Mouse (Mus musculus): ENCODE data around the gene S100a13. TPM values are rescaled to one million over a fixed set of nuclear protein-coding genes. Genes with fewer than 3 reads are reported as not detected.
A peak's percentile ranks its signal among the peaks of the same experiment; 100 is the strongest.

Gene S100a13
- total RNA-seq, 2 experiments from 2014 or later = 20.4 to 22.3 TPM

DNA sequence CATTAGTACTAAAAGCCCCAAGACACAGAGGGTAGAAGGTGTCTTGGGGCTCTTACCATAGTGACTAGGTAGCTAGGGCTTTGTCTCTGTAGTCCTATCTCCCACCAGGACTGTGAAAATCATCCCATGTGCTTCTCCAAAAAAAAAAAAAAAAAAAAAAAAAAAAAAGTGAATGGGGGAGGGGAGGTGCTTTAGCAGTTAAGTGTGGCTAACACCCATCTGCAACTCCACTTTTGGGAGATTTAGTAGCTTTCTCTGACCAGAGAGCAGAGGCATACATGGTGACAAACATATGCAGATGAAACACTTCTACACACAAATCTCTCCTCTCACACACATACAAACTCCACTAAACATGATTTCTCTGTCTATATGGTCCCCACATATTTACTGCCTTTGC lies 16.6 kb upstream of the S100a13 start:
- no peak for DNase-seq (ENCODE audit: low spot score in 2 of 2)
- intact Hi-C loops (cut with DNase I) = no loop called here

DNA sequence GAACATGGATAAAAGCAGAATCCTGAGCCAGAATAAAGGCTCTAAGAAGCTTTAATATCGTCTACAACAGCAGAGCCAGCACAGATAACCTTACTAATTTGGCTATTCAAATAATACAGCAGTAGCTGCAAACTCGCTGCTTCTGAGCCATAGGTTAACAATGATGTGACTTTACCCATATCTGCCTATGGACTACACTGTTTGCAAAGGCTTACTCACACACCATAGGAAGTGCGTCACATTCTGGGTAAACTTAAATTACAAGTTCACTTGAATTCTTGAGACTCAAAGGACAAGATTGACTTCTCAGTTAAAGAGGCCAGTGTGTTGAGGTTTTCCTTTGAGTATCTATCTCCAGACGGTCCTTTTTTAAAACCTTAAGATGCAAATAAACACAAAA lies 10.8 kb upstream of the S100a13 start:
- intact Hi-C loops (cut with DNase I) = no loop called here
- DNase-seq (ENCODE audit: low spot score in 2 of 2) = no peak

- no peak for DNase-seq (ENCODE audit: low spot score in 2 of 2)
- intact Hi-C loops (cut with DNase I) = loop anchor here (5.0 kb wide), 1 partner anchor 147 kb away; the partner anchor contains the start of gene S100a7a
These were observed 9.0 kb upstream of the S100a13 start for GRCm38 (mm10) chr3:90505216-90505615.

- no peak for DNase-seq (ENCODE audit: low spot score in 2 of 2)
- intact Hi-C loops (cut with DNase I) = loop anchor here (5.0 kb wide), 1 partner anchor 146 kb away; the partner anchor contains the start of gene S100a7a
These were observed 7.9 kb upstream of the S100a13 start for GRCm38 (mm10) chr3:90506362-90506761.

GRCm38 (mm10) chr3:90508287-90508949 lies 5.8 kb upstream of the S100a13 start:
- DNase-seq (ENCODE audit: low spot score in 2 of 2) = no peak
- intact Hi-C loops (cut with DNase I) = loop anchor here (5.0 kb wide), 1 partner anchor 144 kb away; the partner anchor contains the start of gene S100a7a

DNA sequence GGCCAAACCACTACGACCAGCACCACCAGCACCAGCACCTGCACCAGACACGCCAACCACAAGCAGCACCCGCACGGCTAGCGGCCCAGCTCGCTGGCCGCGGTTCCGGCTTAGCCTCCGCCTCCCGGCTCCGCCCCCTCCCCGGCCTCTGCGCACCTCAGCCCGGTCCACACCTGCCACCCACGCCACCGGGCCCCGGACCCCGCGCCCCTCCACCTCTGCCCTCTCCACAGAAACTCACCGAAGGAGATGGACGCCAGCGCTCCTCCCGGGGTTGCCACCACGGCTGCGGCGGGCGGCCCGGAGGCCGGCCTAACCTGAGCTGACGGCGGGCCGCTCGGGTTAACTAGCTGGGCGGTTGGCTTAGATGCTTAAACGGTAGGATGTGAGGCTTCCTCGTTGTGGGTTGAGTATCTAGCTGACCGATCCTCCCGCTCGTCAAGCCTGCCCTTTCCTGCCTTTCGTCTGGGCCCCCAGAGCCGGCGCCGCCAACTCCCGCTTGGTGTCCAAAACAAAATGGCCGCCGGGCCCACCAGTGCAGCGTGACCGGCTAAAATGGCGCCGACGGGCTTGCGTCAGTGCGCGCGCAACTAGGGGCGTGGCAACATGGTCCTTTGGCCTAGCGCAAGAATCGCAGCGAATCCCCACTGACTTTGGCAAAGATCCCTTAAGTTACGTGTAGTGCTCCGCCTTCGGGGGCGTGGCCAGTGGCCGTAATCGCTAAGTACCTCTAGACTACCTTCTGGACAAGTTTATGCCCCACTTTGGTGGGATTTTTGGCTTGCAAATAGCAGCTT lies 5.1 kb upstream of the S100a13 start, which contains the start of gene Chtop:
Chtop (minus strand) TSS at position 549 of the 797 bp plus-strand sequence.
- DNase-seq (ENCODE audit: low spot score in 2 of 2) = peak; percentile 99 to 100
- intact Hi-C loops (cut with DNase I) = loop anchor here (5.0 kb wide), 1 partner anchor 143 kb away; the partner anchor contains the start of gene S100a7a

- no peak for DNase-seq (ENCODE audit: low spot score in 2 of 2)
- intact Hi-C loops (cut with DNase I) = loop anchor here (5.0 kb wide), 1 partner anchor 143 kb away; the partner anchor contains the start of gene S100a7a
These were observed 4.5 kb upstream of the S100a13 start for GRCm38 (mm10) chr3:90509747-90510123.

GRCm38 (mm10) chr3:90512276-90512675 lies 2.0 kb upstream of the S100a13 start:
- DNase-seq (ENCODE audit: low spot score in 2 of 2) = no peak
- intact Hi-C loops (cut with DNase I) = no loop called here

- DNase-seq (ENCODE audit: low spot score in 2 of 2) = no peak
- intact Hi-C loops (cut with DNase I) = no loop called here
These were observed 1.1 kb upstream of the S100a13 start for GRCm38 (mm10) chr3:90512948-90513642.

- DNase-seq (ENCODE audit: low spot score in 2 of 2) = peak in 1 of 2 experiments; percentile 41
- intact Hi-C loops (cut with DNase I) = no loop called here
These were observed 456 bp downstream of the S100a13 start for GRCm38 (mm10) chr3:90514691-90515090.

- DNase-seq (ENCODE audit: low spot score in 2 of 2) = no peak
- intact Hi-C loops (cut with DNase I) = no loop called here
These were observed 1.0 kb downstream of the S100a13 start for GRCm38 (mm10) chr3:90515242-90515641.

- intact Hi-C loops (cut with DNase I) = no loop called here
- DNase-seq (ENCODE audit: low spot score in 2 of 2) = no peak
These were observed 1.6 kb downstream of the S100a13 start for GRCm38 (mm10) chr3:90515789-90516188.

DNA sequence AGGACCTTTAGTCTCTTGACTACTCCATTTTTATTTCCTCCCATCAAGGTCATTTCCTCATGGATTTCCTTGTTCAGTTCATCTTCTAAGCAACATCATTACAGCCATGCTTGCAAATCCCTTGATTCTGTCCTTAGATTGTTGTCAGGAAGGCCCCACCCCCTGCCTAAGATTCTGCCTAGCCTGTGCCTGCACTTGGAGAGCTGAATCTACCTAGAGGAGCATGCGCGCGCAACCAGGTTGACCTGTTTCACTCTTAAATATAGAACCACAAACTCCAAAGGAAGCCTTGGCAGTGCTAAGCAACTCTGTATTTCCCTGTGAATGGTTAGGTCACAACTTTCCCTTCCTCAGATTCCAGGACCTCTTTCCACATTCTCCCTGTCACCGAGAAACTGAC lies 3.5 kb downstream of the S100a13 start:
- intact Hi-C loops (cut with DNase I) = no loop called here
- DNase-seq (ENCODE audit: low spot score in 2 of 2) = no peak

DNA sequence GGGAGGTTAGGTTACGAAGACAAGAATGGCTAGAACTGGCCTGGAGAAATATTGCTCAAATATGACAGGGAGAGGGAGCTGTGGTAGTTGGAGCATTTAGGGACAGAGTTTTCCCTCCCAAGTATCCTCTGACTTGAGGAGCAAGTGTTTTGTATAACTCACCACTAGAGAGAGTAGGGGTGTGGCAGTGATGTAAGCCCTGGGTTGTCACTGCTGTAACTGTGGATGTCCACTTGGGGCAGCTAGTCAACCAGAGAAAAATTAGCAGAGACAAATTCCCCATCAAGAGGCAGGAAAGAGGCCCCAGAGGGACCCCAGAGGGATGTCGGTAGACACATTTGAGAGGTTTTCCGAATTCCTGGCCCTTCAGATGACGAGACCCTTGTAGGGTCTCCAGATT lies 11.2 kb downstream of the S100a13 start:
- DNase-seq (ENCODE audit: low spot score in 2 of 2) = peak; percentile 54 to 84
- intact Hi-C loops (cut with DNase I) = loop anchor here (5.0 kb wide), 2 partner anchors 57 to 92 kb away; no protein-coding TSS in a partner anchor

DNA sequence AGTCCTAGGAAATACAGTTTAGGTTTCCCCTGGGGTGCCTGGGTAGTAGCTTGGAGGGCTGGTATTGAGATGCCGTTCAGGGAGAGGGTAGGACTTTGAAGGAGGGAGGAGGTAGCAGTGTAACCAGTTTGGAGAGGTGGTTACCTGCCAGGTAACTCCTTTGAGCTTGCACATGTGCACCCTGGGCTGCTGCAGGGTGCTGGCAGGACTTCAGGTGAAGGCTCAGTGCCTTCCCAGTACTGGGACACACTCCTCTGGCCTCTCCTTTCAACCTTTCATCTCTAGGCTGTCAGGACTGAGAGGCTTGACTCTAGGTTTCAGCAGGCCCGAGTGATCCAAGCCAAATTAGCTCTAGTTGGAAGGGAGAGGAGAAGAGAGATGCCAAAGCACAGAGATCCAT lies 11.8 kb downstream of the S100a13 start:
- no peak for DNase-seq (ENCODE audit: low spot score in 2 of 2)
- intact Hi-C loops (cut with DNase I) = loop anchor here (5.0 kb wide), 2 partner anchors 56 to 91 kb away; no protein-coding TSS in a partner anchor

- intact Hi-C loops (cut with DNase I) = loop anchor here (5.0 kb wide), 2 partner anchors 56 to 91 kb away; no protein-coding TSS in a partner anchor
- DNase-seq (ENCODE audit: low spot score in 2 of 2) = no peak
These were observed 12.3 kb downstream of the S100a13 start, which contains the start of gene S100a14 for GRCm38 (mm10) chr3:90526580-90526979. S100a14 (plus strand) TSS chr3:90526856.

DNA sequence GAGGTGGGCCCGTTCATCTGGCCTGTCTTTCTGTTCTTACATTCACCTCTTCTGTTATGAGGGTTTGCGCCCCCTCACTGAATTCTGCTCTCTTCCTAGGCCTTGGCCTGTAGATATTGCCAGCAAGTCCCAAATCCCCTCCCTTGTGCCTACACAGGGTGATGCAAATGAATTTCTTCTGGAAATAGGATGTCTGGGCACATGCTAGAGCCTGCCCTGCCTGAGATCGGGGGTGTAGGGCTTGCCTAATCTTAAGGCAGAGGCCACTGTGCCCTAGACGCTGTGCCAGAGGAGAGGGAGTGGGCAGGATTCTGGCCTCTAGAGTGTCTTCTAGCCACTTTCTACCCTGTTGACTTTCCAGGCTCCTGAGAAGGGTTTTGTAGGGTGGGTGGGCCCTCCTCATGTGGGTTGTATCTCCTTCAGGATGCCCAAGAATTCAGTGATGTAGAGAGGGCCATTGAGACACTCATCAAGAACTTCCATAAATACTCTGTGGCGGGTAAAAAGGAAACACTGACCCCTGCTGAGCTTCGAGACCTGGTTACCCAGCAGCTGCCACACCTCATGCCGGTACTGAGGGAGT lies 13.1 kb downstream of the S100a13 start:
- intact Hi-C loops (cut with DNase I) = loop anchor here (5.0 kb wide), 2 partner anchors 55 to 90 kb away; no protein-coding TSS in a partner anchor

GRCm38 (mm10) chr3:90531713-90532112 lies 17.5 kb downstream of the S100a13 start:
- intact Hi-C loops (cut with DNase I) = no loop called here
- no peak for DNase-seq (ENCODE audit: low spot score in 2 of 2)

More for the DNA sequence above, 13.1 kb downstream of the S100a13 start:
- DNase-seq (ENCODE audit: low spot score in 2 of 2) = no peak

DNA sequence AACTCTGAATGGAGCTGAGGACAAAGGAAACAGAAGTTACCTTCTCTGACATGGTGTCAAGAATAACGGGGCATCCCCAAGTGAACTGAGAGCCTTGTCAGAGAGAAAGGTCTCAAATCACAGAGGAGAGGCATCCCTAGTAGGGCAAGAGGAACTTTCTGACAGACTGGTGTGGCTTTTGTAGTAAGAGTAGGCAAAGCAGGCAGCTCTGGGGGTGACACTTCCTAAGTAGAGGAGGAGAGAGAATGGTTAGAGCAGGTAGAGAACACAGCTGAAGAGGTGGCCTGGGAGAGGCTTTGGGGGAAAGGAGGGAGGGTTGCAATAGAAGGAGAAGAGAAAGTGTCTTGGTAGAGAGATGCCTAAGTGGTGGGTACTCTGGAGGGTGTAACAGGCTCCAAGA lies 21.2 kb downstream of the S100a13 start:
- DNase-seq (ENCODE audit: low spot score in 2 of 2) = no peak
- intact Hi-C loops (cut with DNase I) = no loop called here

Data from left cerebral cortex, postnatal 14 days (tissue).